Mouse (Mus musculus) cortical plate, adult 2 months (tissue): ENCODE measurements around the gene Gm45234.

Source experiments
- CTCF ChIP-seq: fragments of 200-500 bp; IDR thresholded peaks from 2 replicates; pipeline ENCODE4 v1.5.1; 2011; ENCODE audit warnings: mild to moderate bottlenecking, control low read depth, low read length; ENCODE audit not compliant: insufficient read depth; ENCODE audit errors: extremely low read depth
- POLR2A ChIP-seq: fragments of 200-500 bp; IDR thresholded peaks from 2 replicates; pipeline ENCODE4 v1.6.1; 2011; ENCODE audit warnings: mild to moderate bottlenecking, low read length, control low read depth; ENCODE audit not compliant: insufficient read depth; ENCODE audit errors: extremely low read depth

DNA sequence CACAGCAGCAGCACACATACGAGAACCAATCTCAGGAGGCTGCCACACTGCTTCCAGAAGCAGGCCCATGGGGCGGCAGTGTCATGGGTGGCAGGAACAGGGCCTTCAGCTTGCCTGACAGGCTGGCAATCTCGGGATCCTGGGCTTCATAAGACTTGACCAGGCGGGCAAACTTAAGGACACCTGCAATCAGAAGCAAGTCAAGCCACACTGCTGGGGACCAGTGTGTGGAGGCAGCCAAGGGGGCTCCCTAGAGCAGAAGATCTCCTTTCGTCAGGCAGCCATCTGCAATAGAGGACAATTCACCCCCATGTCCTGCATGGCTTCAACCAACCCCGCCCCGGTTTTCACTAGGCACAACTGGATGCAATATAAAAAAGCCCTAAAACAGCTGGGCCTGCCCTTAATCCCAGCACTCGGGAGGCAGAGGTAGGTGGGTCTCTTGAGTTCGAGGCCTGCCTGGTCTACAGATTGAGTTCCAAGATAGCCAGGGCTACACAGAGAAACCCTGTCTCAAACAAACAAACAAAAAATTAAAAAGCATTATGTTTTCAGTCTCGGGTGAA is 16.5 kb downstream of the Gm45234 start:
- TF ChIP-seq CTCF (no peak), POLR2A (no peak)
